Mouse (Mus musculus) lung, embryonic 14.5 days (tissue): ENCODE measurements at regions not wholly inside any gene's neighbourhood (a gene's known extent, or its start where the extent isn't known, plus 50 kb on each side); places are given as distances from the start of the nearest gene placed in this dataset.

ENCODE experiments used
- ATAC-seq: fragments of 200-750 bp; cut with Nextera tagmentation; 2 replicates; pipeline ENCODE4 v1.8.0; 2017; ENCODE audit warnings: mild to moderate bottlenecking, moderate TSS enrichment, moderate library complexity; ENCODE audit not compliant: insufficient read depth
- DNase-seq: peaks from one replicate; pipeline ENCODE4 v3.0.0-alpha.2; 2015
- H3K27ac ChIP-seq: fragments of 300-500 bp; sonication (generic); 2 replicates; pipeline ENCODE4 v1.5.1; 2014; ENCODE audit warnings: low read depth, mild to moderate bottlenecking, moderate library complexity
- H3K27me3 ChIP-seq: fragments of 300-500 bp; sonication (generic); 2 replicates; pipeline ENCODE4 v1.6.1; 2014; ENCODE audit warnings: low read length, control low read depth; ENCODE audit not compliant: insufficient read depth
- H3K36me3 ChIP-seq: fragments of 300-500 bp; sonication (generic); 2 replicates; pipeline ENCODE4 v1.6.1; 2014; ENCODE audit warnings: control low read depth; ENCODE audit not compliant: insufficient read depth
- H3K4me1 ChIP-seq: fragments of 300-500 bp; sonication (generic); 2 replicates; pipeline ENCODE4 v1.6.1; 2014; ENCODE audit warnings: antibody characterized with exemption, control low read depth; ENCODE audit not compliant: insufficient read depth
- H3K4me2 ChIP-seq: fragments of 300-500 bp; sonication (generic); 2 replicates; pipeline ENCODE4 v1.6.1; 2014; ENCODE audit warnings: mild to moderate bottlenecking
- H3K4me3 ChIP-seq: fragments of 300-500 bp; sonication (generic); 2 replicates; pipeline ENCODE4 v1.5.1; 2014; ENCODE audit warnings: low read depth, low read length
- H3K9ac ChIP-seq: fragments of 300-500 bp; sonication (generic); 2 replicates; pipeline ENCODE4 v1.6.1; 2014
- H3K9me3 ChIP-seq: fragments of 300-500 bp; sonication (generic); 2 replicates; pipeline ENCODE4 v1.6.1; 2016; ENCODE audit warnings: low read depth, low read length, control low read depth
- CTCF ChIP-seq: IDR thresholded peaks from 2 replicates; pipeline ENCODE4 v1.5.1; 2016; ENCODE audit warnings: antibody characterized with exemption, low read depth
- WGBS: fragments of 180-500 bp; shearing (Covaris S2); extraction: QIAGEN DNeasy Blood & Tissue Kit; methylation state at CpG from one replicate; pipeline ENCODE4 v1.1.7; 2014; 5-methylcytosine and 5-hydroxymethylcytosine counted together

DNA sequence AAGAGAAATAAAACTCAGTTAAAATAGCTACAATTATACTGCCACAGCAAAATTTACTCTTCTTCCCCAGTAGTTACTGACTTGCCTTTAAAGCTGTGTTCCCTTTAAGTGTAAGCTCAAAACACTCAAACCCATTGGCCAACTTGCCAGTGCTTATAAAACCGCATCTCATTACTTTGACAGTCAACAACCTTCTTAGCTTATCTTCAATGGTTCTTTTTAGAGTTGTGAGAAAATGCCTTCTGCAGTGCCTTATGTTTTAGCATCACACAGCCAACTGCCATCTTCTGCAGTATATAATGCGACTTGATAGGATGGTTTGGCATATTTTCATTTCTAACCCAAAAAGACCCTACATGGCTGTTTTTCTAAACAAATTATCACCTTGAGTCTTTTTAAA is 382.5 kb downstream of the Osr1 start:
- no peak overlapping the region for H3K27ac ChIP-seq
- H3K27me3 ChIP-seq: no peaks in the 10 kb centered on the region
- H3K4me2 ChIP-seq: no peak overlapping the region
- WGBS: 88% methylated on average over 2 of the region's 2 CpGs
- no peaks in the 10 kb centered on the region for H3K4me1 ChIP-seq
- no peak for TF ChIP-seq CTCF
- no peaks in the 10 kb centered on the region for H3K9me3 ChIP-seq
- DNase-seq: no peak
- H3K4me3 ChIP-seq: no peak overlapping the region
- no peak overlapping the region for H3K9ac ChIP-seq
- no peaks in the 10 kb centered on the region for H3K36me3 ChIP-seq
- ATAC-seq: no peak

DNA sequence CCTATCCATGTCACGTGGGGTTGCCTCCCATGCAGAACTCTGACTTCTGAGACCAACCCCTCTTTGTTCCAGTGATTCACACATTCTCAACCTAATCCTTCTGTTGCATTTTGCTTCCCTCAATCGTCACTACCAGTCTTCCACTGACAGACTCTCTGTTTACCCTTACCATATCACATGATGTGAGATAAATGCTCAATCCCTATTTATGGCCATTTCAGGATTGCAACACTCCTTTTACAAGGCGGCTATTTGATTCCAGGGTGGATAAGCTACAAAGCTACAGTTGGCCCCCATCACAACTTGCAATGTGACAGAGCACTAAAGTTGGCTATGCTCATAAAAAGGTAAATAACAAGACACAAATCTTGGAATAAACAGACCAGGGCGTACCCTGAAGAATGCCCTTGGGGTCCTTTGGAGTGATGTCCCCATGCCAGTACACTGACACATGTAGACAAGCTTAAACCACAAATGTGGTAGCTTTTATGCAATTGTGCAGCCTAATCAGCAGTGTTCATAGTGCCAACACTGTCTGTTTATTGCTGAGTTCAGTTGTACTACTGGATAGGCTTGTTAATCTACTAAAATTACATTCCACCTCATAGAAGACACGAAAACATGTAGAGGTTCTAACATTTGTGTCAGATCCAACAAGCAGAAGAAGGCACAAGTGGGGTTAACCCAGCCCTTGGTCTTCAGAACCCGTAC is 384.4 kb downstream of the Osr1 start:
- no peak overlapping the region for H3K9ac ChIP-seq
- no peak overlapping the region for H3K4me2 ChIP-seq
- no peak for ATAC-seq
- H3K27me3 ChIP-seq: no peaks in the 10 kb centered on the region
- no peaks in the 10 kb centered on the region for H3K36me3 ChIP-seq
- H3K27ac ChIP-seq: no peak overlapping the region
- no peaks in the 10 kb centered on the region for H3K4me1 ChIP-seq
- WGBS: 70% methylated on average over 6 of the region's 6 CpGs
- H3K9me3 ChIP-seq: no peaks in the 10 kb centered on the region
- no peak for DNase-seq
- no peak for TF ChIP-seq CTCF
- H3K4me3 ChIP-seq: no peak overlapping the region

DNA sequence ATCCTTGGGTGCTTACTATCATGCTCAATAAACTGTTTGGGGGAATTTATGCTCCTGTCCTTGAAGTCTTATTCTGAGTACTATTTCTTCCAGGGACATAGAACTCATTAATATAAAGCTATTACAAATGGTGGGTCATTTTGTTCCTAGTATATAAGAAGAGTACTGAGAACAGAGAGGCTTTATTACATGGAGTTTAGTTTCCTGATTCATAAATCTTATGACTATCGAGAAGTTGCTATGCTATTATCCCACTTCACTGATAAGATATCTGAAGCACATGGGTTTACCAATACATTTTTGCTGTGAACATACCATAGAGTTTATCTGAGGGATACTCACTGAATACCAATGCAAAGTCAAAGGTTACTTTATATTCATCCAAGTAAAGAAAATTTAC is 399.5 kb downstream of the Osr1 start:
- Histone ChIP-seq H3K9me3 (peaks cover 2% of the 10 kb centered on the region; the same call in 1 of the 2 replicates), H3K36me3 (no peaks in the 10 kb centered on the region), H3K9ac (no peak overlapping the region), H3K4me1 (no peaks in the 10 kb centered on the region), H3K4me2 (no peak overlapping the region), H3K4me3 (no peak overlapping the region), H3K27me3 (no peaks in the 10 kb centered on the region), H3K27ac (no peak overlapping the region)
- WGBS: 64% methylated on average over 1 of the region's 1 CpGs
- ATAC-seq (no peak), DNase-seq (no peak)
- no peak for TF ChIP-seq CTCF

DNA sequence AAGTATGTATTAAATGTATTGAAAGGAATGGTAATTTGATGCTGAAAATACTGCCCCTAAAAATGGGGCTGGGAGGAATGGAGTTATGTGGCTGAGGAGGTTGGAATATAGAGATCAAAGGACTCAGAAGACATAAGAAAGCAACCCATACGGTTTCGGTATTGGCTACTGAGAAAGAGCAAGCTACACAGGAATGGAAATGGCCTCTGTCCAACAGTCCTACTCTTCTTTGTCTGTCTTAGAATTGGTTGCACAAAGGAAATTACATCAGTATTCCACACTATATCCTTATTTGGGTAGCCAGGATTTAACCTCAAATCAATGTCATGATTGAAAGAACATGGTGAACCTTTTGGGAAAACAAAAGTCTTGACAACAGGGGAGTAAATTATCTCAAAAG is 399.0 kb upstream of the Nt5c1b start:
- Histone ChIP-seq H3K27me3 (no peaks in the 10 kb centered on the region), H3K9ac (no peak overlapping the region), H3K4me1 (no peaks in the 10 kb centered on the region), H3K9me3 (no peaks in the 10 kb centered on the region), H3K4me2 (no peak overlapping the region), H3K36me3 (no peaks in the 10 kb centered on the region), H3K4me3 (no peak overlapping the region), H3K27ac (no peak overlapping the region)
- DNase-seq (no peak), ATAC-seq (no peak)
- no peak for TF ChIP-seq CTCF
- WGBS: 87% methylated on average over 2 of the region's 2 CpGs

DNA sequence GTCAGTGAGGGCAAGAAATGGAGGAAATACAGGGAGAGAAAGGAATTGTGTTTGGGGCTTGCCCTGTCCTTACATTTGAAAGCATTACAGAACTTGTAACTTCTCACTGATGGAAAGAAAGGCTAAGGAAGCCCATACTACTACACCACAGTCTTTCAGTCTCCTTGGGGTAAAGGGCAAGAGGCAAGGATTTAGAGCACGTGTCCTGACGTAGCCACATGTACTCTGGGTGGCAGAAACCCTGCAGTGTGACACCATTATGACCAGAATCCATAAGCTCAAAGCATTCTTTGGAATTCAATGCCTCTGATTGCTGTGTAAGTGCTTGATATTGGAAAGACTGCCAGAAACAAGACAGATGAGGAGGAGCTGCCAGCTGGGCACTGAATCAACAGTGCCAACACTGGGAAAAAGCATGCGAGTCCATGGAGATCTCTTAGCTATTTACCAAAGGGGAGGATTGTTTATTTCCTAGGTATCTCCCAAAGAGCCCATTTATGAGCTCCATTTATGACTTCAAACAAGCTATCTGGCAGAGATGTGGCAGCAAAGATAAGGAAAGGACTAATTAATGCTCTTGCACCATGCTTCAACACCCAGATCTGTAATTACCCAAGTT is 391.2 kb upstream of the Nt5c1b start:
- no peak for TF ChIP-seq CTCF
- no peaks in the 10 kb centered on the region for H3K36me3 ChIP-seq
- no peak for DNase-seq
- H3K9me3 ChIP-seq: no peaks in the 10 kb centered on the region
- H3K27me3 ChIP-seq: no peaks in the 10 kb centered on the region
- H3K4me3 ChIP-seq: no peak overlapping the region
- H3K9ac ChIP-seq: no peak overlapping the region
- peak overlapping the region; percentile 51 for H3K27ac ChIP-seq
- ATAC-seq: peak; percentile 24; the same call in 1 of the 2 replicates
- 69% methylated on average over 3 of the region's 3 CpGs for WGBS
- H3K4me2 ChIP-seq: no peak overlapping the region
- H3K4me1 ChIP-seq: peaks cover 6% of the 10 kb centered on the region; the same call in 1 of the 2 replicates

DNA sequence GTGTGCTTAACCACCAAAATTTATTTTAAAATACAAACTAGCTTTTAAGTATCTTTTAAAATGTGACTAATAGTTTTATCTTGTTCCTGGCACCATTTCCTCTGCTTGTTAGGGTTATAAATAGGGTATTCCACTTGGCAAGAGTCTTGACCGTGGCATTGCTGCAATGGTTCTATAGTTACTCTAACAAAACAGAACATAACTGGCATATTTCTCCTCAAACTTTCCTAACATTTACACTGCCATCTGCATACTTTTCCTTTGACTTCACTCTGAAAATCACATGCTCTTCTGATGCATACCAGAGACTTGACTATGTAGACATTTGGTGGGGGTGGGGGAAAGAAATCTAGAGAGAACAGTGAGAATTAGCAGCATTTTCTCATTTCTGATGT is 390.7 kb upstream of the Nt5c1b start:
- H3K27ac ChIP-seq: peak overlapping the region; percentile 51
- no peak overlapping the region for H3K4me3 ChIP-seq
- H3K27me3 ChIP-seq: no peaks in the 10 kb centered on the region
- DNase-seq (peak; percentile 54), ATAC-seq (peak; percentile 73)
- H3K4me1 ChIP-seq: peaks cover 6% of the 10 kb centered on the region; the same call in 1 of the 2 replicates
- no peak overlapping the region for H3K4me2 ChIP-seq
- no peak for TF ChIP-seq CTCF
- H3K36me3 ChIP-seq: no peaks in the 10 kb centered on the region
- H3K9me3 ChIP-seq: no peaks in the 10 kb centered on the region
- no peak overlapping the region for H3K9ac ChIP-seq
- WGBS: 31% methylated on average over 1 of the region's 1 CpGs

DNA sequence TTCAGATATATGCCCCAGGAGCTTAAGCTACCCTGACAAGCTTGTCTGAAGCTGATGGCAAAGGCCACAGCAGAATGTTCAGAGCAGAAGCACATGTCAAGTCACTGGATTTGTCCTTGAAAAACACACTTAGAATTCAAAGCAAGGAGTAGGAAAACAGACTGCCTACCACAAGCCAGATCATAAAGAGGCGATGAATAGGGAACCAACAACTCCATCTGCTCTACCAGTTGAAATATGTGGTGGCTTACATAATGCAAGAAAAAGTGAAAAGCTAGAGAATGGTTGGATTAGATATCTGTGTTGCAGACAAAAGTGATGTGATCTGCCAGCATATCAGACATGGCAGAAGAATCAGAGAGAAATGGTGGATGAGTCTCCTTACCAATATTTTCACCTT is 378.5 kb upstream of the Nt5c1b start:
- no peaks in the 10 kb centered on the region for H3K27me3 ChIP-seq
- no peaks in the 10 kb centered on the region for H3K9me3 ChIP-seq
- ATAC-seq (no peak), DNase-seq (no peak)
- TF ChIP-seq CTCF: no peak
- H3K4me2 ChIP-seq: no peak overlapping the region
- no peak overlapping the region for H3K9ac ChIP-seq
- H3K4me3 ChIP-seq: no peak overlapping the region
- H3K4me1 ChIP-seq: 0 out of 2 replicates have a peak, but pooled peaks cover 3% of the 10 kb centered on the region
- H3K27ac ChIP-seq: no peak overlapping the region
- no peaks in the 10 kb centered on the region for H3K36me3 ChIP-seq
- WGBS: 82% methylated on average over 1 of the region's 1 CpGs
